Mouse (Mus musculus): ENCODE results near the gene Mboat1.

The Mboat1 gene

GRCm38 (mm10) chr13:30186456-30186855 lies 50.2 kb downstream of the Mboat1 start:
- DNase-seq, result peak; percentile 52

- DNase-seq, result no peak
Observed at GRCm38 (mm10) chr13:30192031-30192716, 55.9 kb downstream of the Mboat1 start.

DNA sequence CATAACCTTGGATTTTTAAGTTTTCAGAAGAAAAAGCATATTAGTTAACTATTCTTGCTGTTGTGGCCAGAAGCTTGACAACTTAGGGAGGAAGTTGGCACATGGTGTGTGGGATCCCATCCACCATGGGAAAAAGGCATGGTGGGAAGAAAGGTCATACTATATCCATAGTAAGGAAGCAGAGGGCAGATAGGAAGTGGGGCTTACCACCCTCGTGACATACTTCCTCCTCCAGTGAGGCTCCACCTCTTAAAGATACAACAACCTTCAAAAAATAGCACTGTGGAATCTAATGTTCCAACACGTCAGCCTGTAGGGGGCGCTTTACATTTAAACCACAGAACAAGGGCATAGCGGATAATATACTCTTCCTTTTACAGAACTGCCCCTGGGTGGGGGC lies 57.1 kb downstream of the Mboat1 start:
- no peak for DNase-seq

GRCm38 (mm10) chr13:30194834-30195233 lies 58.5 kb downstream of the Mboat1 start:
- DNase-seq, result no peak

- no peak for DNase-seq
Observed at GRCm38 (mm10) chr13:30196661-30197060, 60.4 kb downstream of the Mboat1 start.

GRCm38 (mm10) chr13:30198101-30198570 lies 61.8 kb downstream of the Mboat1 start:
- DNase-seq, result no peak

- no peak for DNase-seq
Observed at GRCm38 (mm10) chr13:30199821-30200220, 63.5 kb downstream of the Mboat1 start.

DNA sequence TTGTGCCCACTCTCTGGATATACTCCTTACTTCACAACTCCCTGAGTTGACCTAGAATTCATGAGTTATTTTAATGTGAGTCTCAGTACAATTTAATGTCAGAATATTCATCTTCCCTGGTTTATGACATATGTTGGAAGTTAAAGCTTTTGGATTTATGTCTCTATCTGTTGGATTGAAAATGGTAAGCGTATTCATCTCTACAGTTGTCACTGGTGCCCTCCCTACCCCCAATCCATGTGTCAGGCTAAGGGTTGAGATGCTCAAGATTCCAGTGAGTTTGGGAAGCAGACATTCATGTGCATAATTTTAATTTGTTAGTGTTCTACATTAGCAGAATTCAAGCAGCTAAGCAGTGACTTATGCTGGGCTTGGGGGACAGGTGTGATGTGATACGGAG lies 64.4 kb downstream of the Mboat1 start:
- DNase-seq, result no peak

DNA sequence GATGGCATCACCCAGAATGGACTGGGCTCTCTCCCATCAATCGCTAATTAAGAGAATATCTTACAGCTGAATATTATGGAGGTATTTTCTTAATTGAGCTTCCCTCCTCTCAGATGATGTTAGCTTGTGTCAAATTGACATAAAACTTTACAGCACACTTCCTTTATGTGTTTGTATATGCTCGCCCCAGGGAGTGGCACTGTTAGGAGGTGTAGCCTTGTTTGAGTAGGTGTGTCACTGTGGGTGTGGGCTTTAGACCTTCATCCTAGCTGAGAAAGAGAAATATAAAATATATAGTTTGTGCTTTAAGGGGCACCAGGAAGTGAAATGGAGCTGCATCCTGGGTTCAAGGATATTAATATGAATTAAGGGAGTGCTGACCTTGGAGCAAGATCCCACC lies 66.7 kb downstream of the Mboat1 start:
- no peak for DNase-seq

DNA sequence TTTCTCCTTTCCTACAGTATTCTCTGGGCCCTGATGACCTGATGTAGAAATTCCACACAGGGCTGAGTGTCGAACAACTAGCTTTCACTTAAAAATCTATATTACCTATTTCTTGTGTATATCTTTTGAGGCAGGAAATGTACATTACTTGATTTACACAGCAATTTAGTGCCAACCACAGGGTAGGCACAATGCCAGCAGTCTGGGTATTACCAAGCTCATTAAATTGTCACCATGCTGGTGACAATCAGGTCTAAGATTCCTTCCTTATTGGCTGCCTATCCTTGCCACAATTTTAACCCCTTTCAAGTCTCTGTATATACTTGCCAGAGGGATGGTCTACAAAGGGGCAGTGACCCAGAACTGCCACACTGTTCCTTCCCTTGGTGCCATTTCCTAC lies 71.9 kb downstream of the Mboat1 start:
- no peak for DNase-seq

GRCm38 (mm10) chr13:30213276-30213675 lies 77.0 kb downstream of the Mboat1 start:
- DNase-seq, result no peak

GRCm38 (mm10) chr13:30217588-30218371 lies 81.5 kb downstream of the Mboat1 start:
- no peak for DNase-seq

DNA sequence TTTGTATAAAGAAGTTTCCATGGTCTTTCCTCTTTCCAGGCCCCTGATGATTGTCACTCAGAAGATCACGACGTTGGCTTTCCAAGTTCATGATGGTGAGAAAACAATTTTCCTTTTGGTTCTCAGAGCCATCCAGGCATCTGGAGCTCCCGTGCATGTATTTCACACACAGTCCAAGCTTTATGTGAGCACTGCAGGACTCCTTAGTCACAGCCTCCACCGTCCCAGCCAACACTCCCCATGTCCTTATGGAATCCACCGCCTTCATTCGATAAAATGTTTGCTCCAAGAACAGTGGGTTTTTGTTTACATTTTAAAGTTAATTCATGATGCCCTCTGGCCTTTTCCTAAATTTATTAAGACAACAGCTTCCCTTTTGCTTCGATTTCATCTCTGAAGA lies 83.3 kb downstream of the Mboat1 start:
- no peak for DNase-seq

DNA sequence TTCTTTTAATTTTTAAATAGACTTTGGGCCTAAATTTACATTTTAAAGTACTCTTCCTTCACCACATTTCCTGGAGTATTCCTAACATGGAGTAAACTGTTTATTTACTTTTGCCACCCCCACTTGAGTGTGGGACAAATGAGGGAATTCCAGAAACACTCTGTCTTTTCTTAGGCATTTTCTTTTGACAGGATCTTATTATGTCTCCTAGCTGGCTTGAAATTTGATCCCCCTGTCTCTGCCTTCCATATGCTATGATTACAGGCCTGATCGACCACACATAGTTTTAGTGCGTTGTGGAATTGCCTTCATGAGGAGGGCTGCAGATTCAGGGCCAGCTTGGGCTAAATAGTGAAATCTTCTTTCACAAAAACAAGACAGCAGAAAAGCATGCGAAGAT lies 85.0 kb downstream of the Mboat1 start:
- DNase-seq, result no peak

- no peak for DNase-seq
Observed at GRCm38 (mm10) chr13:30224114-30224513, 87.8 kb downstream of the Mboat1 start.

DNA sequence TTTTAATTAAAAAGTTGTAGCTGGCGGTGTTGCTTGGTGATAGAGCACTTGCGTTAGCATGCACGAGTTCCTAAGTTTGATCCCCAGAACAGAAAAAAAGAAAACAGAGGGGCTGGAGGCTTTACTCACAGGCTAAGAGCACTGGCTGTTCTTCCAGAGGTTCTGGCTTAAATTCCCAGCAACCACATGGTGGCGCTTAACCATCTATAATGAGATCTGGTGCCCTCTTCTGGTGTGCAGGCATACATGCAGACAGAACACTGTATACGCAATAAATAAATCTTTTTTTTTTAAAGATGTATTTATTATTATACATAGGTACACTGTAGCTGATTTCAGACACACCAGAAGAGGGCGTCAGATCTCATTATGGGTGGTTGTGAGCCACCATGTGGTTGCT lies 88.4 kb downstream of the Mboat1 start:
- DNase-seq, result no peak

GRCm38 (mm10) chr13:30228762-30229161 lies 92.5 kb downstream of the Mboat1 start:
- no peak for DNase-seq

DNA sequence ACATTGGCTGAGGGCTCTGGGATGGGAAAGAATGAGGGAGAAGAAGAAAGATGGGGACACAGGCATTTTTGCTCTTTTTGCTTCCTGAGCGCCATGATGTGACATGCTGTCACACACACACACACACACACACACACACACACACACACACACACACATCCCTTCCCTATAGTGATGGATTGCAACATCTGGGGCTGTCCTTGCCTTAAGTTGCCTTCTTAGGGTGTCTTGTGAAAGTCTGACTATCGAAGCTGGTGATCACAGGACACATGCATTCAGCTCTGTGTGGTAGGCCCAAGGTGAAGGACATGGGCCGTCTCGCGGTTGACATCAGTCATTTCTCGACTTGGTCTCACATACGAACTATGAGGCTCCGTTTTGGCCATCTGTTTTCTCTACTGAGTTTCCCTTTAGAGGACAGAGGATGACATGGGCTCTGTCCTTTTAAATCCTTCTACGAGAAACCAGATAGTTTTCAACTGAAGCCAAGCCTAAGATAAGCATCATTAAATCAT lies 93.4 kb downstream of the Mboat1 start:
- no peak for DNase-seq

- DNase-seq, result no peak
Observed at GRCm38 (mm10) chr13:30235056-30235750, 98.9 kb downstream of the Mboat1 start.

GRCm38 (mm10) chr13:30239396-30239795 lies 103.1 kb downstream of the Mboat1 start:
- no peak for DNase-seq

DNA sequence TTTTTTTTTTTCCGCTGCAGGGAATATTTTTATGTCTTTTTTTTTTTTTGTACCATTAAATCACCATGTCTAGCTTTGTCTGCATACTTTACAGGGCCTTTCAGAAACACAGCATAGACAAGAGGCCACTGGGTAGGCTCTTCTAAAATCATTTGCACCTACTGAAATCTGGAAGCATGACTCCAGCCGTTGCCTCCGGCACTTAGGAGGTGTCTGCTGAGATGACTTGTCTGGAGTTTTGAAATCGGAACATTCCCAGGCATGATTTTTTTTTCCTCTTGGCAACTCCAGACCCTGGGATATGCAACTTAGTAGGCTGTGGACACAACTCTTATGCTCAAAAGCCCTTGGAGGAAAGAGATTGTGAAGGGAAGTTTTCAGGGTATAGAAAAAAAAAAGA lies 109.3 kb downstream of the Mboat1 start:
- no peak for DNase-seq

DNA sequence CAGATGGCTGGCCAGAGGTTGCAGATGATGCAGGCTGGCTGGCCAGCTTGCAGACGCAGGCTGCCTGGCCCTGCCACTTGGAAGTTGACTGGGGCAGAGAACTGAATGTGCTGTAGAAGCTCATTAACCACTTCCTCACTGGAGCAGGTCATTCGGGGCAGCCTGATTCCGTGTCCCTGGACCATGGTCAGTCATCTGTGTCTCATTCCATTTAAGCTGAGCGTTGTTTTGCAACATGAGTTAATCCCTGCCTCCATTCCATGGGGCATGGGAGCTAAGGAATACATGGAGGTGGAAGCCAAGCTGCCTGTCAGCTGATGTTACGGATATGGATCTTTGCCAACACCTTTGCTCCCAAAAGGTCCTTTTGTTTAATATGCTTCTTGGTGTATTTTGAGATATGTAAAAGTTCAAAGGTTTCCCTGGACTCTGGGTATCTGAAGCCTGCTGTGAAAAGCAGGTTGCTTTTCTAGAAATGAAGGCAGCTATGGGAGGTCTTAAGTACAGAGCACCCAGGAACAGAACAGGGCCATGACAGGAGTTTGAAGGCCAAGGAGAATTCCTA lies 114.1 kb downstream of the Mboat1 start:
- no peak for DNase-seq

DNA sequence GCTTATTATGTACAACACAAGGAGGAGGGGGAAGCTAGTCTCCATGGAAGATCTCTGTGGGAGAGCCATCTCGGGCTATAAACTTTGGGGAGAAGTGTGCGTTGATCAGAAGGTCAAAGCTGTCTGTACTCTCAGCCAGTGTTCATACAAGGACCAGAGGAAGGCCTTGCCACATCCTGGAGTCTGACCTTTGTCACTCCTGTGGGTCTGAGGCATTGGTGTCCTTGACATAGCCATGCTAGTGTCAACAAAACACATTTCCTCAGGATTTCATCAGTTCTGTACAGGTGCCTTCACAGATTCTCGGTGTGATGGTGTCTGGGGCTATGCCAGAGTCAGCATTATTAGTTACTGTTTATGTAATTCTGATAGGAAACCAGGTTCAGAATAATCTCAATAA lies 115.1 kb downstream of the Mboat1 start:
- DNase-seq, result no peak

All from right cerebral cortex, postnatal 25 days (tissue).